Mouse (Mus musculus) inflammation-experienced regulatory T-cells, adult 16 weeks (primary cell): ENCODE measurements around the gene Ugt2a2. TPM values are rescaled to one million over a fixed set of nuclear protein-coding genes. Genes with fewer than 3 reads are reported as not detected.

Source experiments
- polyA plus RNA-seq: library from polyadenylated mRNA; unstranded; fragments of 100-300 nt; shearing (Covaris generic); gene quantifications from one replicate; pipeline ENCODE4 v1.2.1, GENCODE M21; 2017

Ugt2a2 gene
- polyA plus RNA-seq, result not detected

DNA sequence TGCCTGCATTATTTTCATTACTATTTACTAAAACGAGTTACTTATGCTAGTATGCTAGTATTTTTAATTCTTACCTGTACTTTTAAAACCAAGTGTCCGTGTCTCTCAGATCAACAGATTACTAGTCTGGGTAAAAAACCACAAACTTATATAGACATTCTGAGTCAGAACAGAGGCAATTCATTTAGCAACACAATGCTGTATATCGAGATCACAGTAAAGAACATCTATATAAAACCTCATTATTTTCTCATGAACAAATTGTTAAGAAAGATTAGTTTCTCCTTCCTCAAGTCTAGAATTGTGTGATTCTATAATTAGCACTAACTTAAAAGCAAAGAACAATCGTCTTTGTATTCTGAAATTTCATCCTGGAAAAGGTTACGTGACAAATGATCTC, at the start of gene Ugt2a2:
Gene Ugt2a2 (minus strand): TSS at position 101 of the 400 bp plus-strand sequence.

DNA sequence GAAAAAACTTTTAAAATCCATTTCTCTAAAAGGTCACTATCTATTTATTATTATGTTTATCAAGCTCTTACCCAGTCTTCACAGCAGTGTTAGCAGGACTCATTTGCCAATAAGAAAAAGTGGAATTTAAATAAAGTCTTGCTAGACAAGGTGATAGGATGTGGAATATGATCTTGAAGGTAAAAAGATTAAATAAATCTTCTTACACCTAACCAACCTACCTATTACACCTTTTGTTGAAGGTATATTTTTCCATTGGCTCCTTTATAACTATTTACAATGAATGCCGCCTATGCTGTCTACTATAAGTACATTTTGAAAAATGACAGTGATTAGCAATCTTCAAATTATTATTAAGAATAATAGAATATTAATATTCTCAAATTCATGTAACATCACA, 8.7 kb upstream of the Ugt2a2 start, which contains the start of gene Ugt2a1:
Gene Ugt2a1 (minus strand): TSS at position 101 of the 400 bp plus-strand sequence.

DNA sequence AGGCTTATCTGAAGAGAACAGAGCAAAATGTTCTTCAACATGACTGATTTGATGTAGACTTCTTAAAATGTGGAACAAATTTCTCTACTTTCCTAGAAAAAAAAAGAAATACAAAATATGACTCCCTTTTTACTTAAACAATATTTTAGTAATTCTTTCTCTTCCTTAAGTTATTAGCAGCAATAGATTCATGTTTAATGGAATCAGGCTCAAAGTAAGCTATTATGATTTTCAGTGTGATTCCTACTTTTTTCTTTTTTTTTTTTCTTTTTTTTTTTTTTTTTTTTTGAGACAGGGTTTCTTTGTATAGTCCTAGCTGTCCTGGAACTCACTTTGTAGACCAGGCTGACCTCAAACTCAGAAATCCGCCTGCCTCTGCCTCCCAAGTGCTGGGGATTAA, 4.6 kb upstream of the Ugt2a2 start, which contains the start of gene Gm43638:
Gene Gm43638 (minus strand): TSS at position 101 of the 400 bp plus-strand sequence.

GRCm38 (mm10) chr5:87424041-87424440, 58.0 kb downstream of the Ugt2a2 start, which contains the start of gene Ugt2b38:
TSS of gene Ugt2b38 (minus strand) at chr5:87424203.

Other genes with a start within 250 kb of the Ugt2a2 start
- not detected for gene Ugt2b37, start 227.5 kb downstream of the Ugt2a2 start, polyA plus RNA-seq
- not detected for gene Ugt2a3, start 145.1 kb downstream of the Ugt2a2 start, polyA plus RNA-seq
- not detected for gene Ugt2b38, start 58.1 kb downstream of the Ugt2a2 start, polyA plus RNA-seq
- not detected for gene Gm43638, start 4.5 kb upstream of the Ugt2a2 start, polyA plus RNA-seq
- not detected for gene Ugt2a1, start 8.6 kb upstream of the Ugt2a2 start, polyA plus RNA-seq
- not detected for gene Sult1b1, start 55.9 kb upstream of the Ugt2a2 start, polyA plus RNA-seq
- gene Sult1d1, start 86.8 kb upstream of the Ugt2a2 start, polyA plus RNA-seq, result not detected
- gene Sult1e1, start 109.3 kb upstream of the Ugt2a2 start, polyA plus RNA-seq, result not detected
- gene Csn1s1, start 183.9 kb upstream of the Ugt2a2 start, polyA plus RNA-seq, result not detected
- gene Csn2, start 217.4 kb upstream of the Ugt2a2 start, polyA plus RNA-seq, result not detected